Mouse (Mus musculus) embryonic fibroblast, embryonic 13.5 days (primary cell): Measurements from ENCODE around the gene 1700017B05Rik.

Source experiments
- CTCF ChIP-seq: IDR thresholded peaks from 2 replicates; pipeline ENCODE4 v1.5.1; 2011; ENCODE audit warnings: mild to moderate bottlenecking, control low read depth, low read length, moderate library complexity, borderline replicate concordance; ENCODE audit not compliant: insufficient read depth
- POLR2A ChIP-seq: IDR thresholded peaks from 2 replicates; pipeline ENCODE4 v1.6.1; 2011; ENCODE audit warnings: low read depth, mild to moderate bottlenecking, control low read depth, low read length, moderate library complexity

- no peak for TF ChIP-seq CTCF
- TF ChIP-seq POLR2A: no peak
These were observed 5.0 kb upstream of the 1700017B05Rik start for GRCm38 (mm10) chr9:57267421-57267820.
